Mouse (Mus musculus) adrenal gland, postnatal 36 days (tissue): ENCODE data around the gene Lmbr1l. TPM values are rescaled to one million over a fixed set of nuclear protein-coding genes. Genes with fewer than 3 reads are reported as not detected.
A peak's percentile ranks its signal among the peaks of the same experiment; 100 is the strongest.

Source experiments
- DNase-seq, 2 experiments: peaks; one replicate each; pipeline ENCODE4 v3.0.0; 2021; ENCODE audit warnings: mixed read lengths in 1 of 2
- total RNA-seq, 2 experiments: library from RNA; stranded (reverse); gene quantifications; 2 replicates each; pipeline ENCODE4 v1.2.3; 2021

The Lmbr1l gene
- total RNA-seq, 2 experiments from 2014 or later = 14.0 to 15.5 TPM

DNA sequence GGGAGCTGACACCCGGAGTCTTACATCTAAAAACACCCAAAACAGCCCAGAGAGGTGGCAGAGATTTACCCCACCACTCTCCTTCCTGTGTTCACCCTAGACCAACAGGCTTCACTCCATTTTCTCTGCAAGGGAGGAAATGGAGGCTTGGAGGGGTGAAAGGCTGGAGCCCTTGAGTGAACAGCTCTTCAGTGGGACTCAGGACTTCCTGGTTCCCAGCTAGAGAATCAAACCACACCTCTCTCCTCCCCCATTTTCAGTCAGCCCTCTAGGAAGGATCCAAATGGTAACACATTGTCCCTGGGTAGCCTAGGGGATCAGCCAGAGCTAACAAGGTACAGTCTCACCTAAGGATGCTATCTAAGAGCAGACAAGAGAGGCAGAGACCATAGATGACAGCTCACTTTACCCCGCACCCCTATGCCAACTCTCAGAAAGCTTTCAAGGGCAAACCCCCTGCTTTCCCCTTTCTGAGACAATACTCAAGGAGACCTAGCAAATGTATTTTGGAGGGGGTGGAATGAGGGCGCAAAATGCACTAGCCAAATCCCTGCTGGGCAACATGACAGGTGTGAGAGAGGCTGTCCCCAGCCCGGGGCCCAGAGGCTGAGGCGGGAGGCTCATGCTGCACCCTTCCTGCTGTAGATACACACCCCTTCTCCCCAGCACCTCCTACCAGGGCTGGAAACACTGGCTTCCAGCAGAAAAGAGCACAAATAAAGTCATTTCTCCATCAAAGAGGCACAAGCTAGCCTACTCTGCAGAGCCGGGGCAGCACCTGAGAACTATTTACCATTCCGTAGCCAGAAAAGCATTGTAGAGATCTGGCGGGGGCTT lies 48.5 kb downstream of the Lmbr1l start:
- no peak for DNase-seq

DNA sequence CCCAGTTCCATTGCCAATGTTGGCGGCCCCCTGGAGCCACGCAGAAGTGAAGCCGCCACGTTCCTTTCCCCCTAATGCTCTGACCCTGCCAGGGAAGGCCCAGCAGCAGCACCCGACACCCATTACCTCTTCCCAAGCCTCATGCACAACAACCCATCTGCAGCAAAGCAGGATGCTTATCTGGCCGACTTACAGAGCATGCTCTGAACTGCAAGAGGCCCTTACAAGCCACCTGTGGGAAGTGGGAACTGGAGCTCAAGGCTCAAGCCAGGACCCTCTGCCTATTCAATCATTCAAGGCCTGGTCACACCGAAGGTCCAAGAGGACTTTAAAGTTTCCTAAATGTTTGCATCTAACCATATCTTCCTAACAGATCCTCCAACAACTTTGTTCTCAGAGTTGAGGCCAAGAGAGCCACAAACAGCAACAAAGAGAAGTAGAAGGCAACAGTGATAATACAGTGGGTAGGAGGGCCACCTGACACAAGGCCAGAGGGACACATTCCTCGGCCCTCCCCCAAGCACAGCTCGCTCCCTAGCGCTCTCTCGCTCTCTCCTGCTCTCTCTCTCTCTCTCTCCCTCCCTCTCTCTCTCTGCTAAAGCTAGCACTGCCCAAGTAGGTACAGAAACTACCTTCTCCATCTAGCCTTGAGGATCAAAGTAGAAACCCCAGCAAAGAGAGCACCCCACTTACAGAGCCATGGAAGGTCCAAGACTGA lies 49.5 kb downstream of the Lmbr1l start:
- DNase-seq = no peak

DNA sequence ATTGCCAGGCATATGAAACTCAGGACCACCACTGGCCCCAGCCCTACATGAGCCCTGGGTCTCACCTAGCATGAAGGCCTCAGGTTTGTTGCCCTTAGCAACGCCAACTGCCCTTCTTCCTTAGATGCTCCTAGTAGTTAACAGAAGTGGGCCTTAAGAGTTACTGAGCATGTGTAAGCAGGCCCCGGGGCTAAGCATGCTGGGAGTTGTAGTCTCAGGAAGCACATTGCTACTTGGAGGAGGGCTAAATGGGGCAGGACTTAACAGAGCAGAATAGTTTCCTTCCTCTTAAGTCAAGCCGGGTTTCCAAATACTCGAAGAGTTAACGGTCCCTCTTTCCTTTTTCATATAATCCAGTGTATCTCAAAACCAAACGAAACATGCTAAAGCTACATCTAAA lies 50.7 kb downstream of the Lmbr1l start:
- peak; percentile 56 to 78 for DNase-seq

DNA sequence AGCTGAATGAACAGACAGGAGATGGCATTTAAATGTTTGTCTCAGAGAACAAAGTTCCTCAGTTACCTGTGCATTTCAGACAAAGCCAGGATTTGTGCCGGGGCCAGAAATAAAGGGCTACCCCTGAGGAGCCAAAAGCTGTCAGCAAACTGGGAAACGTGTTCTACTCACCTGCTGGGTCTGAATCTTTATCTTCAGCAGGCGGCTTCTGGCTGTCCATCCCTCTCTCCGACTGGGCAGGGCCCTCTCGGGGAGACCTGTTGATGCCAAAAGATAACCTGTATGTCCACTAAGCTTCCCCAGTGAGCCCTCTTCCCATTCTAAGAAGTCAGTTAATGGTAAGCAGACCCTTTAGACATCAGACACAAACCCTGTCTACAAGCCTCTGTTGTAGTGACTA lies 51.5 kb downstream of the Lmbr1l start:
- DNase-seq = no peak

DNA sequence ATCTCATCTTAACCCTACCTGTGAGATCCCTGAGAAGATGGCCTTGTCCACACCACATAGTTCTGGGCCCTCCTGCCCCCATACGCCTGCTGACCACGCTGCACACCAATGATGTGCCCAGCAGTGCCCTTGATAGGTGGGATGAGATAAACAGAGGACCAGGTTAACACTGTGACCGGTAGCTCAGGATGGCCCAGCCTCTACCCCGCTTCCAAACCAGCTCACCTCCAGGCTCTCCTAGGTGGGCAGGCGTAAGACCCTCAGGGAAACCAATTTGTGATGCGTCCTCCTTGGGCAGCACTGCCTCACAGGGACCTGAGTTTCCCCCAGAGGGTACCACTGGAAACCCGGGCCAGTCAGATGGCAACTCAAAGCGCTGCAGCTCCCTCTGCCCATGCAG lies 52.3 kb downstream of the Lmbr1l start:
- DNase-seq = no peak

DNA sequence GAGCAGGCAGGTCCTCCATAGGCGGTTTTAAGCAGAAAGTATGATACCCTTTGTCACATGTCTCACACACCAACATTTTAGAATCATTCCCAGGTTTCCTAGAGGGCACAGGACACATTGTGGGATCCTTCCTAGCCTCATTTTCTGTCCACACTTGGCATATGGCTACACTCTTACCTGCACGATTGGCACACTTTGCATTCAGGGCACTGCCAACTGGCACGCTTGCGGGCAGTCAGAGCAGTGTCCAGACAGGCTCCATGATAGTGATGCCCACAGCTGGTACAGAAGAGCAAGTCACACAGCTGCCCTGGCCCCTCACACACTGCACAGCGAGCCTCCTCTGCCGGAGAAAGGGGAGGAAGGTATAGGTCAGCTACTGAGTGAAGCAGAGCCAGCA lies 53.1 kb downstream of the Lmbr1l start:
- no peak for DNase-seq

DNA sequence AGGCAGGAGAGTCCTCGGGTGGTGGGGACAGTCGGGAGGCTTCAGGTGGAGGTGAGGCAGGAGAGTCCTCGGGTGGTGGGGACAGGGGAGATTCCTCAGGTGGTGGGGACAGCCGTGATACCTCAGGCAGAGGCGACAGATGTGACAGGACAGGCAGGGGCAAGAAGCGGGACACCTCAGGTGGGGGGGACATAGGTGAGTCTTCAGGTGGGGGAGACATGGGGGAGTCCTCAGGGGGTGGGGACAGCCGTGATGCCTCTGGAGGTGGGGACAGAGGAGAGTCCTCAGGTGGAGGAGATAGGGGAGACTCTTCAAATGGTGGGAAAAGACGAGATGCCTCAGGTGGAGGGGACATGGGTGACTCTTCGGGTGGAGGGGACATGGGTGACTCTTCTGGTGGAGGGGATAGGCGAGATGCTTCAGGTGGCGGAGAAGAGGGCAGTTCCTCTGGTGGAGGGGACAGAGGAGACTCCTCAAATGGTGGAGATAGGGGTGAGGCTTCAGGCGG lies 54.5 kb downstream of the Lmbr1l start:
- DNase-seq = no peak

DNA sequence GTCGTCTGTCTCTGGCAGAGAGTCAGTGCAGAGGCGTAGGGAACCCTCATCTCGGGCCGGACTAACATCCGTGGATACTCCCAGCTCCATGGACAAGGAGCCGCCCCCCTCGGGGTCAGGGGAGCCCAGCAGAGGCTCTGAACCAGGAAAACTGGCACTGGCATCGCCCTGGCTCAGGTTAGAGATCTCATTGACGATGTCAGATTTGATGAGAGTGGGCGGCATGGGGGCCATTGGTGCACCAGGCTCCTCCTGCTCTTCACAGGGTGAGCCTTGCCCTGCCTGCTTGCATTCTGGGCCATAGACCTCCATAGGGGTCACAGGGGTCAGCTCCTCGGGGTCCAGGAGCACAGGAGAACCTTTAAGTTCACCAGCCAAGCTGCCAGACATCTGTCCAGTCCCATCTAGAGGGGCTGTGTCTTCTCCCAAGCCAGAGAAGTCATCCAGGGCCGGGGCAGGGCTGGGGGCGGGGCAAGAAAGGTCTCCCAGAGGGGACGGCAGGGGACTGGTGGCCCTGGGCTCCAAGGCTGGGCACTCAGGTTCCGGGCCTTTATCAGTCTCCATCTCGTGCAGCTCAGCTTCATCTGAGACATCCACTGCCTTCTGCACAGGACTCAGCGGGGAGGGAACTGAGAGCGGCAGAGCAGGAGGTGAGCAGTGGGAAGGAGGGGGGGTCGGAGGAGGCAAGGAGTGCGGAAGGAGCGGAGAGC lies 56.2 kb downstream of the Lmbr1l start:
- no peak for DNase-seq

DNA sequence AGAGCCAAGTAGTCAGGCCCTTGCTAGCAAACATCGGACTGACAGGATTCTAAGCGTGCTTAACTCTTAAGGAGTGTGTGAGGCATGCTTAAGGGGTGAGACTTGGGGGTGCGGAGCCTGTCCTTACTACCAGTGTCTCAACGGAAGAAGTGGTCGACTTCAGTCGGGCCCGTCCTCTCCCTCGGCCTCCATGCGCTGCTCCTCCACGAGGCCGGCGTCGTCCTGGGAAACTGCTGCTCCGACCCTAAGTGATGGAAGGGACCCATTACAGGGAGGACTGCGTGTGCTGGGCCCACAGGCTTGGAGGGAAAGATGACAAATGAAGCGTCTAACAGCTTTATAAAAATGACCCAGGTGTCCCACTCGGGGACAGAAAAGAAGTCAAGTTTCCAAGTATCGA lies 57.1 kb downstream of the Lmbr1l start:
- no peak for DNase-seq

DNA sequence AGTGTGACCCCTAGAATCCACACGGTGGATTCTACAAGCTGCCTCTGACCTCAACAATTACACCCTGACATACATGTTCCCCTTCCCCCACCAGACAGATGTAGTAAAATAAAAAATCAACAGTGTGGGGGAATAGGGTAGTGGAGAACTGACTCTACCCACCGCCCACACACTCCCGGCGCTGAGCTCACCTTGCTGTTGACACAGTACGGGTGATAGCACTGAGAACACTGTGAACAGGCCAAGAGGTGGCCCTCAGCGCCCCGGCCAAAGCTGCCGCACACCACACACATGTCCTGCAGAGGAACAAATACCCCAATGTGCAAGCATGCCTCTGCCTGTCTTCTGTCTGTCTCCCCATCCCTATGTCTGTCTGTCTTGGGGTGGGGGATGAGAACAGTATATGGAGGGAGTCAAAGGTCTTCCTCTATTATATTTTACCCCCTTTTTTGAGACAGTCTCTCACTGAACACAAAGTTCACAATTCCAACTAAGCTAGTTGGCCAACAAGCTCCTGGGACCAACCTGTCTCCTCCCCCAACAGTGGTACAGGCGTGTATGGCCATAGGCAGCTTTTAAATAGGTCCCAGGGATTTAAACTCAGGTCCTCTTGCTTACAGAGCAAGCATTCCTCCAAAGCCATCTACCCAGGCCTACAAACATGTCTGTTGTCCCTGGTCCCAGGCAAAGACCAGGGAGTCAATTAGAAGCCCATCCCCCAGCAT lies 58.5 kb downstream of the Lmbr1l start:
- no peak for DNase-seq

DNA sequence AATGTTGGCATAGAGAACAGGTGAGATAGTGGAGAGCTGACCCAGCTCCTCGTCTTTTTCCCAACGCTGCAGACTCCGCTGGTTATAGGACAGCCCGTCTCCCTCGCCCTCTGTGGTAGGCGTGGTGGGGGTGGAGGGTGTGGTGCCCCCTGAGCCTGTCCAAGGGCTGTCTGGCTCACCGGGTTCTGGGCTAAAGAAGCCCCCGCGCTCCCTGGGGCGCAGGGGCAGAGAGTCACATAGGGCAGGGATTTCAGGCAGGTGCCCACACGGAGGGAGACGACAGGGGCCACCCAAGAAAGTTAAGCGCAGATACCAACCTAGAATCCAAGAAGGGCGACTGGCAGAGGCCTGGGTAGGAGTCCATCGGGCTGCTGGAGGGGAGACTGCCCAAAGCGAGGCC lies 63.8 kb downstream of the Lmbr1l start:
- DNase-seq = no peak

Other genes starting within 250 kb of the Lmbr1l start
- 1 to 10 TPM; 2.1 to 2.4 TPM for gene Rnd1, start 240.8 kb downstream of the Lmbr1l start, total RNA-seq
- gene Ccdc65, start 210.0 kb downstream of the Lmbr1l start, total RNA-seq = under 1 TPM; 0.23 to 0.26 TPM
- gene Fkbp11, start 190.0 kb downstream of the Lmbr1l start, total RNA-seq = 1 to 10 TPM; 7.5 to 9.1 TPM
- 100 to 1,000 TPM; 132 to 140 TPM for gene Arf3, start 155.0 kb downstream of the Lmbr1l start, total RNA-seq
- 1 to 10 TPM; 1.1 to 1.3 TPM for gene Wnt10b, start 140.1 kb downstream of the Lmbr1l start, total RNA-seq
- gene Wnt1, start 128.4 kb downstream of the Lmbr1l start, total RNA-seq = not detected
- gene Ddn, start 108.7 kb downstream of the Lmbr1l start, total RNA-seq = under 1 TPM; 0.10 to 0.30 TPM
- gene Prkag1, start 86.7 kb downstream of the Lmbr1l start, total RNA-seq = 10 to 100 TPM; 68.3 to 87.0 TPM
- gene Kmt2d, start 47.0 kb downstream of the Lmbr1l start, total RNA-seq = 10 to 100 TPM; 52.1 to 79.5 TPM
- gene Rhebl1, start 23.7 kb downstream of the Lmbr1l start, total RNA-seq = 1 to 10 TPM; 2.2 to 2.9 TPM
- gene Dhh, start 19.7 kb downstream of the Lmbr1l start, total RNA-seq = 1 to 10 TPM; 2.2 to 3.0 TPM
- gene Tuba1b, start 16.3 kb upstream of the Lmbr1l start, total RNA-seq = 100 to 1,000 TPM; 252 to 276 TPM
- not detected for gene Gm49450, start 35.3 kb upstream of the Lmbr1l start, total RNA-seq
- 100 to 1,000 TPM in 1 of 2 experiments, 10 to 100 TPM in 1; 87.9 to 123 TPM for gene Tuba1a, start 35.5 kb upstream of the Lmbr1l start, total RNA-seq
- gene Tuba1c, start 111.7 kb upstream of the Lmbr1l start, total RNA-seq = 100 to 1,000 TPM; 272 to 276 TPM
- gene Prph, start 136.9 kb upstream of the Lmbr1l start, total RNA-seq = 1 to 10 TPM; 1.3 to 3.4 TPM
- 1 to 10 TPM; 1.1 to 1.6 TPM for gene Troap, start 156.3 kb upstream of the Lmbr1l start, total RNA-seq
- gene C1ql4, start 169.6 kb upstream of the Lmbr1l start, total RNA-seq = not detected
- gene Dnajc22, start 174.9 kb upstream of the Lmbr1l start, total RNA-seq = 1 to 10 TPM; 1.6 to 3.4 TPM
- 10 to 100 TPM; 15.3 to 17.7 TPM for gene Spats2, start 207.7 kb upstream of the Lmbr1l start, total RNA-seq